Mouse (Mus musculus) forebrain, embryonic 14.5 days (tissue): ENCODE results near the gene Spdya. TPM values are rescaled to one million over a fixed set of nuclear protein-coding genes. Genes with fewer than 3 reads are reported as not detected.
A peak's percentile ranks its signal among the peaks of the same experiment; 100 is the strongest.
"Not testable (repeated sequence)": the region's sequence is repeated elsewhere in the genome, so short reads cannot be mapped to it uniquely, and the experiment has no call there.

Experiments
- ATAC-seq: fragments of 200-750 bp; cut with Nextera tagmentation; 2 replicates; pipeline ENCODE4 v1.8.0; 2017; ENCODE audit warnings: mild to moderate bottlenecking, moderate library complexity
- DNase-seq: peaks from one replicate; pipeline ENCODE4 v3.0.0-alpha.2; 2015; ENCODE audit warnings: low spot score
- H3K27ac ChIP-seq: fragments of 300-500 bp; sonication (generic); 2 replicates; pipeline ENCODE4 v1.5.1; 2014; ENCODE audit warnings: low read depth, mild to moderate bottlenecking, control low read depth, low read length, moderate library complexity
- H3K27me3 ChIP-seq: fragments of 300-500 bp; sonication (generic); replicated peaks from 2 replicates; pipeline ENCODE4 v1.6.1; 2014; ENCODE audit warnings: low read length, control low read depth, mixed read lengths; ENCODE audit not compliant: control insufficient read depth, insufficient read depth
- H3K36me3 ChIP-seq: fragments of 300-500 bp; sonication (generic); 2 replicates; pipeline ENCODE4 v1.6.1; 2014; ENCODE audit warnings: low read length, control low read depth; ENCODE audit not compliant: control insufficient read depth, insufficient read depth
- H3K4me1 ChIP-seq: fragments of 300-500 bp; sonication (generic); 2 replicates; pipeline ENCODE4 v1.6.1; 2014; ENCODE audit warnings: antibody characterized with exemption, low read length, control low read depth; ENCODE audit not compliant: control insufficient read depth, insufficient read depth
- H3K4me2 ChIP-seq: fragments of 300-500 bp; sonication (generic); 2 replicates; pipeline ENCODE4 v1.6.1; 2014; ENCODE audit warnings: mild to moderate bottlenecking, control low read depth, low read length
- H3K4me3 ChIP-seq: fragments of 300-500 bp; sonication (generic); 2 replicates; pipeline ENCODE4 v1.5.1; 2014; ENCODE audit warnings: low read depth, low read length, control low read depth
- H3K9ac ChIP-seq: fragments of 300-500 bp; sonication (generic); 2 replicates; pipeline ENCODE4 v1.6.1; 2014; ENCODE audit warnings: mild to moderate bottlenecking, low read length, control low read depth, moderate library complexity
- H3K9me3 ChIP-seq: fragments of 300-500 bp; sonication (generic); replicated peaks from 2 replicates; pipeline ENCODE4 v1.6.1; 2016; ENCODE audit warnings: low read length, control low read depth, mixed read lengths; ENCODE audit not compliant: control insufficient read depth
- WGBS: fragments of 180-500 bp; shearing (Covaris S2); extraction: QIAGEN DNeasy Blood & Tissue Kit; methylation state at CpG from one replicate; pipeline ENCODE4 v1.1.7; 2014; 5-methylcytosine and 5-hydroxymethylcytosine counted together
- polyA plus RNA-seq: library from polyadenylated mRNA; unstranded; fragments of >200 nt; fragmentation: Nextera tagmentation; extraction: Ambion mirVana; gene quantifications from 2 replicates; pipeline ENCODE4 v1.2.1, GENCODE M21; 2014

Gene Spdya
- polyA plus RNA-seq, 1 experiment from 2014 or later: 1.7 TPM

DNA sequence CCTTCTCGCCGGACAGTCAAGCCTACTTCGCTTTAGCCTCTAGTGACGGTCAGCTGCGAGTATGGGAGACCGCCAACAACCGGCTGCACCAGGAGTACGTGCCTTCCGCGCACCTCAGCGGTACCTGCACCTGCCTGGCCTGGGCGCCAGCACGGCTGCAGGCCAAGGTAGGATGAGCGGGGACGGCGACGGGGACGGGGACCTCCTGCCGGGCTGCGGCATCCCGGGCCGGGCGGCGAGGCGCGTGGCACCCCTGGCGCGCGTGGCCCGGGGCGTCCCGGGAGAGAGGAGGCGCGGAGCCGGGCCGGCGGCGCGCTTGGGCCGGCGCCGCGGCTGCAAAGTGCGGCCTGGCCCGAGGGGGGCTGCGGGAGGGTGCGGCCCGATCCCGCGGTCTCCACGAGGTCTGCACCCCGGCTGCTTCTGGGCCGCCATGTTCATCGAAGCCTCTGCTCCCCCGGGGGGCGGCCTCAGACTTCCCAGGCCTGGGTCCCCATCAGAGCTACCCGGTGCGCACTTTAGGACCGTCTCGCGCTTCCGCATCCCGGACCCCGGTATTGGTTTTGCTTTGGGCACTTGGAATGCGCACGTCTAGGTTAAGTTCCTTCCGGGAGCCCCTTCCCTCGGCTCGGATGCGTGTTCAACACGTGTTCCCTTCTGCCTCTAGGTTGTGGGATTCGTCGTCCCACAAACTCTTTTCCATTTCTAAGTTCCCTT lies 64.6 kb downstream of the Spdya start:
- ATAC-seq: peak; percentile 79
- H3K36me3 ChIP-seq: 0 out of 2 replicates have a peak, but pooled peaks cover 3% of the 10 kb centered on the region
- H3K4me3 ChIP-seq: peak overlapping the region; percentile 100
- peak; percentile 15 for DNase-seq
- peak overlapping the region; percentile 91 for H3K9ac ChIP-seq
- H3K27me3 ChIP-seq: no peaks in the 10 kb centered on the region
- H3K4me2 ChIP-seq: peak overlapping the region; percentile 84
- H3K9me3 ChIP-seq: no peaks in the 10 kb centered on the region
- peaks cover 11% of the 10 kb centered on the region; the same call in 1 of the 2 replicates for H3K4me1 ChIP-seq
- under 1% methylated on average over 60 of the region's 73 CpGs for WGBS
- H3K27ac ChIP-seq: no peak overlapping the region

GRCm38 (mm10) chr17:71617033-71617362 lies 65.1 kb downstream of the Spdya start:
- Histone ChIP-seq H3K9ac (peak overlapping the region; percentile 91), H3K4me2 (peak overlapping the region; percentile 84), H3K4me1 (peaks cover 11% of the 10 kb centered on the region; the same call in 1 of the 2 replicates), H3K36me3 (0 out of 2 replicates have a peak, but pooled peaks cover 3% of the 10 kb centered on the region), H3K27me3 (no peaks in the 10 kb centered on the region), H3K4me3 (peak overlapping the region; percentile 100), H3K9me3 (no peaks in the 10 kb centered on the region), H3K27ac (no peak overlapping the region)
- no peak for DNase-seq
- ATAC-seq: no peak
- WGBS: under 1% methylated on average over 10 of the region's 10 CpGs

DNA sequence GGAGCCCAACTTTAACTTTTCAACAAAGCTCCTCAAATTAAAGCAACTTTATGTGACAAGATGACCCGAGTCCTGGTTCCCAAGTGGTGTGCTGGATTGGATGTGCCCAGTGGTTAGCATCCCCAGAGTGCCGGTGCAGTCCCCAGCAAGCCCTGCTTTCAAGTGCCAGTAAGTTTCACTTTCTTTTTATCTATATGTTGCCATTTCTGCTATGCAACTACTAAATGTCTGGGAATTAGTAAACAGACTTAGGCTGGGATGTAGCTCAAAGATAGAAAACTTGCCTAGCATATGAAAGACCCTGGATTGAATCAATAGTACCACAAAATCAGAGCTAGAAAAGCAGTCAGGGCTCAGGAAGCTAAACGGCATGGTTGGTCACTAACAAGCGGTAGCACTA lies 66.1 kb downstream of the Spdya start:
- no peak overlapping the region for H3K27ac ChIP-seq
- H3K9ac ChIP-seq: no peak overlapping the region; the same call in 1 of the 2 replicates
- 0 out of 2 replicates have a peak, but pooled peaks cover 3% of the 10 kb centered on the region for H3K36me3 ChIP-seq
- H3K27me3 ChIP-seq: no peaks in the 10 kb centered on the region
- DNase-seq (no peak), ATAC-seq (no peak)
- H3K4me1 ChIP-seq: peaks cover 11% of the 10 kb centered on the region; the same call in 1 of the 2 replicates
- peak overlapping the region; percentile 84 for H3K4me2 ChIP-seq
- no peaks in the 10 kb centered on the region for H3K9me3 ChIP-seq
- 0 out of 2 replicates have a peak overlapping the region, but pooled peaks have one; percentile 100 for H3K4me3 ChIP-seq
- 78% methylated on average over 4 of the region's 4 CpGs for WGBS

- WGBS: 86% methylated on average over 10 of the region's 10 CpGs
- DNase-seq: no peak
- H3K27ac ChIP-seq: no peak overlapping the region
- H3K4me3 ChIP-seq: no peak overlapping the region
- no peak overlapping the region for H3K9ac ChIP-seq
- peaks cover 73% of the 10 kb centered on the region for H3K36me3 ChIP-seq
- no peaks in the 10 kb centered on the region for H3K9me3 ChIP-seq
- H3K4me1 ChIP-seq: no peaks in the 10 kb centered on the region
- H3K27me3 ChIP-seq: no peaks in the 10 kb centered on the region
- H3K4me2 ChIP-seq: no peak overlapping the region
- no peak for ATAC-seq
These were observed 79.9 kb downstream of the Spdya start for GRCm38 (mm10) chr17:71631806-71632205.

GRCm38 (mm10) chr17:71633350-71633749 lies 81.5 kb downstream of the Spdya start:
- Histone ChIP-seq H3K4me2 (no peak overlapping the region), H3K4me1 (no peaks in the 10 kb centered on the region), H3K36me3 (peaks cover 71% of the 10 kb centered on the region), H3K9me3 (no peaks in the 10 kb centered on the region), H3K9ac (no peak overlapping the region), H3K27me3 (no peaks in the 10 kb centered on the region), H3K27ac (no peak overlapping the region), H3K4me3 (no peak overlapping the region)
- ATAC-seq: no peak
- DNase-seq: no peak
- 91% methylated on average over 8 of the region's 8 CpGs for WGBS

DNA sequence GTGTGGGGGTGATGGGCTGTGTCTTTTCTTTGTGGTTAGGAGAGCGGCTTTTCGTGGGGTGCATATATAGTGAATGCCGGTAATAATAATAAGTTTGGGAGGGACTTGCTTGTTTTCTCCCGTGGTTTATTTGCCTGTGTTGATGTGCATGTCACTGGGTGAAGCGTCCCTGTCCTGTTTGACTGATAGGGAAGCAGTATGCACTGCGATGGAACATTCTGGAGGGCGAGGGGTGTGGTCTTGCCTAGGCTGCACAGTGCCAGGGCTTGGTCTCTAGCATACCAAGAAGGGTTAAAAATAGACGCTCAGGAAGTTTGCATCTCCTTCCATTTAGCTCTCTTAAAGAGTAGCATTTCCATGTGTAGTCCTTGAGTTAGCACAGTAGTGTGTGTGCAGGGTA lies 84.9 kb downstream of the Spdya start:
- H3K36me3 ChIP-seq: peaks cover 88% of the 10 kb centered on the region
- ATAC-seq: no peak
- no peaks in the 10 kb centered on the region for H3K4me1 ChIP-seq
- H3K4me3 ChIP-seq: no peak overlapping the region
- H3K9ac ChIP-seq: no peak overlapping the region
- no peaks in the 10 kb centered on the region for H3K9me3 ChIP-seq
- no peaks in the 10 kb centered on the region for H3K27me3 ChIP-seq
- WGBS: 94% methylated on average over 8 of the region's 8 CpGs
- H3K4me2 ChIP-seq: no peak overlapping the region
- H3K27ac ChIP-seq: no peak overlapping the region
- no peak for DNase-seq

DNA sequence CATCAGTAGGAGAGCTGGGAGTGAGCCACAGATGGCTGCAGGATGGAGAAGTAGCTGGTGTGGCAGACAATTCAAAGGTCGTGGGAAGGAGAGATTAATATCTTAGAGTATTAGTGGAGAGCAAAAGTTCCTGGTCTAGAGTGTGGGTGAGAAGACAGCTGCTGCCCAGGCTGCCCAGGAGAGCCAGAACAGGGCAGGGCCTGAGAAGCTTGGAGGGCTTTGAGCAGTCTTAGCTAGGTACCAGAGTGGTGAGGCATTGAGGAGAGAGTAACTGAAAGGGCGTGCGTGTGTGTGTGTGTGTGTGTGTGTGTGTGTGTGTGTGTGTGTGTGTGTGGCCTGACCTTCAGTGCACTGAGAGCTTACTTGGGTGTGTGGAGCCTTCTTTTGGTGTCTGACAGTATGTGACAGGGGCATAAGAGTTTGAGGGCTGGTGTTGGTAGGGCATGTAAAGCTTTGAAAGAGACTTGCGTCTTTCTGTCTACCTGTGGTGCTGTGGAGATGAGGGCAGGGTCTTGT lies 85.9 kb downstream of the Spdya start:
- Histone ChIP-seq H3K4me2 (no peak overlapping the region), H3K9ac (no peak overlapping the region), H3K4me3 (no peak overlapping the region), H3K27ac (no peak overlapping the region), H3K27me3 (no peaks in the 10 kb centered on the region), H3K9me3 (no peaks in the 10 kb centered on the region), H3K4me1 (no peaks in the 10 kb centered on the region), H3K36me3 (peaks cover 89% of the 10 kb centered on the region)
- ATAC-seq (no peak), DNase-seq (no peak)
- WGBS: 87% methylated on average over 4 of the region's 4 CpGs

DNA sequence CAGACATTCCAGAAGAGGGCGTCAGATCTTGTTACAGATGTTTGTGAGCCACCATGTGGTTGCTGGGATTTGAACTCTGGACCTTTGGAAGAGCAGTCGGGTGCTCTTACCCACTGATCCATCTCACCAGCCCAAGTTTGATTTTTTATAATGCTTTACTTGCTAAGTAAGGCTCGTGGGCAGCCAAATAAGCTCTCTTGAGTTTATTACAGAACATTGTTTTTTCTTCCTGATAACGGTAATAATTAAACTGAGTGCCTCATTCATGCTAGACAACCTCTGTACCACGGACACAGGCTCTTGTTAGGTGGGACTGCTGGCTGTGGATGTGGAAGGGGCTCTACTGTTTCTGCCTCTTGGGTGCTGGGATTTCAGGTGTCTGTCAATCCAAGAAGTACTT lies 87.2 kb downstream of the Spdya start:
- WGBS: 88% methylated on average over 5 of the region's 5 CpGs
- H3K36me3 ChIP-seq: peaks cover 84% of the 10 kb centered on the region
- not testable (repeated sequence) for H3K4me2 ChIP-seq, H3K27me3 ChIP-seq, H3K27ac ChIP-seq, H3K9ac ChIP-seq, DNase-seq, H3K9me3 ChIP-seq, ATAC-seq, H3K4me1 ChIP-seq, H3K4me3 ChIP-seq
